Mouse (Mus musculus) kidney, postnatal 25 days (tissue): ENCODE measurements around the gene Cnot4.
A peak's percentile ranks its signal among the peaks of the same experiment; 100 is the strongest.

Experiments used
- DNase-seq, 2 experiments: peaks; one replicate each; pipeline ENCODE4 v3.0.0; 2021; ENCODE audit warnings: mixed read lengths in 2 of 2

Cnot4 gene

GRCm38 (mm10) chr6:35032704-35033103, 100.8 kb downstream of the Cnot4 start:
- no peak for DNase-seq

GRCm38 (mm10) chr6:35030811-35031210, 102.7 kb downstream of the Cnot4 start:
- DNase-seq = no peak

GRCm38 (mm10) chr6:35030226-35030625, 103.3 kb downstream of the Cnot4 start:
- DNase-seq = no peak

GRCm38 (mm10) chr6:35028023-35028422, 105.5 kb downstream of the Cnot4 start:
- DNase-seq = no peak

- DNase-seq = no peak
Measured at GRCm38 (mm10) chr6:35027257-35027656, 106.3 kb downstream of the Cnot4 start.

GRCm38 (mm10) chr6:35016624-35017023, 116.9 kb downstream of the Cnot4 start:
- no peak for DNase-seq

GRCm38 (mm10) chr6:35011953-35012352, 121.6 kb downstream of the Cnot4 start:
- no peak for DNase-seq

GRCm38 (mm10) chr6:35010705-35011104, 122.8 kb downstream of the Cnot4 start:
- DNase-seq = no peak

GRCm38 (mm10) chr6:35002261-35002669, 131.3 kb downstream of the Cnot4 start:
- peak in 1 of 2 experiments; percentile 36 for DNase-seq

GRCm38 (mm10) chr6:34999101-34999500, 134.4 kb downstream of the Cnot4 start:
- DNase-seq = peak in 1 of 2 experiments; percentile 32

GRCm38 (mm10) chr6:34996496-34996895, 137.0 kb downstream of the Cnot4 start:
- DNase-seq = no peak

GRCm38 (mm10) chr6:34995265-34995681, 138.3 kb downstream of the Cnot4 start:
- DNase-seq = peak; percentile 85 to 91

GRCm38 (mm10) chr6:34994692-34995091, 138.8 kb downstream of the Cnot4 start:
- no peak for DNase-seq

- DNase-seq = no peak
Measured at GRCm38 (mm10) chr6:34989263-34989662, 144.3 kb downstream of the Cnot4 start.

GRCm38 (mm10) chr6:34988081-34988761, 145.3 kb downstream of the Cnot4 start, which contains the start of gene Slc23a4:
Gene Slc23a4, minus strand, starts transcription at chr6:34988404.
- no peak for DNase-seq

GRCm38 (mm10) chr6:34987085-34987645, 146.4 kb downstream of the Cnot4 start:
- DNase-seq = no peak

- no peak for DNase-seq
Measured at GRCm38 (mm10) chr6:34980661-34981060, 152.9 kb downstream of the Cnot4 start.

GRCm38 (mm10) chr6:34979291-34979690, 154.2 kb downstream of the Cnot4 start:
- DNase-seq = no peak
